Comparison of ENCODE assay signal across 23 mouse cellular contexts in the genomic region with DNA sequence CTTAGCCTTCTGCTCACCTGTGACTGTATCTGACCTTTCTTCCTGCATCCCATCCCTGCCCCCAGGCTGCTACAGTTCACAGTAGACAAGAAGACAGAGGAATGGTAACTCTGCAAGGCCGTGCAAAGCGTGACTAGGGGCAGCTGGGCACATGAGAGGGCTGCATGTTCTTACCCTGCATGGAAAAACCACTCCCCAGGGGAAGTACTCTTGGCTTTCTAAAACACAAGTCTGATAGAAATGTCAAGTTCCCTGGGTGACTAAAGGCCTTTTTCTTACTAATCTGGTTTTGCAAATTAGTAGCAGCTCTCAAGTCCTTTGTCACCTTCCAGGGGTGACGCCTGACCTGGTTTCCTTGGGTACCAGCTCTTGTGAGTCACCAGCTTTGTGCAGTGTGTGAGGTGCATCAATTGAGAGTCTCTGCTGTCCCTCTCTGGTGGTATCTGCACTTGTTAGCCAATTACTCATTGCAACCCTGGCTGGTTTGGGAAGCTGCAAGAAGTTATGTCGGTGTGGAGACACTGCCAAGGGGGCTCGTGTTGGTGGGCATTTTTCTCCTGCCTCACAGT.
DNase-seq lines count a peak whose midpoint lies in the region; ATAC-seq and TF ChIP-seq lines count a peak whose summit lies in the region.
"Had no signal": no experiment of that assay in that cellular context is flagged by ENCODE, and none has a peak within 500 bp of the region (broad histone marks: within the 10 kb centered on the region; RNA-seq: fewer than 3 reads in every experiment).

No protein-coding gene starts in this region.

- ATAC-seq in hindbrain, embryonic 13.5 days (ENCODE audit: low FRiP score): no peak
- no peak for ATAC-seq in hindbrain, embryonic 14.5 days (ENCODE audit: low FRiP score)
- no peak for ATAC-seq in midbrain, embryonic 11.5 days (ENCODE audit: low FRiP score)
- no peak for ATAC-seq in midbrain, embryonic 14.5 days (ENCODE audit: low FRiP score, low TSS enrichment)
- ATAC-seq in stomach, embryonic 15.5 days (ENCODE audit: insufficient read depth, low FRiP score, low read depth): no peak
- ATAC-seq in stomach, postnatal 0 days (ENCODE audit: low FRiP score, low TSS enrichment): peak; percentile 29; the same call in 1 of the 2 replicates
- ATAC-seq: CD4-positive, CD25-positive, alpha-beta regulatory T cell, adult 4 months; forebrain, embryonic 15.5 days had no signal

- no peak for DNase-seq in hindbrain, embryonic 14.5 days (ENCODE audit: low spot score)
- peak; percentile 74 for DNase-seq in midbrain, embryonic 11.5 days (ENCODE audit: low spot score, missing footprints)
- no peak for DNase-seq in midbrain, embryonic 14.5 days
- DNase-seq in stomach, postnatal 0 days (ENCODE audit: low spot score): no peak
- no peak for DNase-seq in frontal cortex, adult 2 months (ENCODE audit: extremely low spot score in 1 of 2, low spot score in 1 of 2)
- DNase-seq: adrenal gland, adult 2 months; adrenal gland, postnatal 14 days; cerebellum, adult 11-12 months; cerebellum, adult 9-11 months; cerebellum, postnatal 25 days; gastrocnemius, postnatal 10 days; gastrocnemius, postnatal 36 days; heart, adult 2 months; heart, postnatal 14 days; heart, postnatal 4 days had no signal

- H3K4me1 ChIP-seq in hindbrain, embryonic 13.5 days (replicated peaks): peaks cover 65% of the 10 kb centered on the region
- H3K4me1 ChIP-seq in hindbrain, embryonic 14.5 days (replicated peaks; ENCODE audit: control insufficient read depth, insufficient read depth, low read length): peaks cover 36% of the 10 kb centered on the region
- H3K4me1 ChIP-seq in midbrain, embryonic 11.5 days (ENCODE audit: control insufficient read depth, insufficient read depth, low read length): peaks cover 30% of the 10 kb centered on the region
- H3K4me1 ChIP-seq in midbrain, embryonic 14.5 days (ENCODE audit: control insufficient read depth, insufficient read depth, low read length): peaks cover 35% of the 10 kb centered on the region
- H3K4me1 ChIP-seq in stomach, embryonic 15.5 days: no peaks in the 10 kb centered on the region
- H3K4me1 ChIP-seq in stomach, postnatal 0 days (replicated peaks; ENCODE audit: control insufficient read depth, insufficient read depth): no peaks in the 10 kb centered on the region

- WGBS in hindbrain, embryonic 13.5 days: 86% methylated on average over 5 of the region's 5 CpGs
- WGBS in hindbrain, embryonic 14.5 days: 72% methylated on average over 5 of the region's 5 CpGs
- 79% methylated on average over 5 of the region's 5 CpGs for WGBS in midbrain, embryonic 11.5 days
- 73% methylated on average over 5 of the region's 5 CpGs for WGBS in midbrain, embryonic 14.5 days
- 79% methylated on average over 5 of the region's 5 CpGs for WGBS in stomach, embryonic 15.5 days
- 73% methylated on average over 5 of the region's 5 CpGs for WGBS in stomach, postnatal 0 days

- TF ChIP-seq CTCF in stomach, postnatal 0 days (IDR thresholded peaks at IDR 0.05; ENCODE audit: low read depth): no peak

- no peak overlapping the region for H3K4me2 ChIP-seq in hindbrain, embryonic 13.5 days
- no peak overlapping the region for H3K4me2 ChIP-seq in hindbrain, embryonic 14.5 days (replicated peaks)
- H3K4me2 ChIP-seq in midbrain, embryonic 11.5 days: no peak overlapping the region
- H3K4me2 ChIP-seq in midbrain, embryonic 14.5 days (ENCODE audit: low read length): no peak overlapping the region
- H3K4me2 ChIP-seq in stomach, embryonic 15.5 days: no peak overlapping the region
- H3K4me2 ChIP-seq in stomach, postnatal 0 days (replicated peaks; ENCODE audit: low read depth): no peak overlapping the region
- H3K4me2 ChIP-seq: embryonic facial prominence, embryonic 12.5 days; embryonic facial prominence, embryonic 15.5 days; forebrain, embryonic 15.5 days; heart, embryonic 13.5 days had no signal

- TF ChIP-seq EP300 in stomach, postnatal 0 days (optimal IDR thresholded peaks at IDR 0.05): peak; percentile 64

- H3K9ac ChIP-seq in hindbrain, embryonic 13.5 days: no peak overlapping the region
- no peak overlapping the region for H3K9ac ChIP-seq in hindbrain, embryonic 14.5 days
- H3K9ac ChIP-seq in midbrain, embryonic 11.5 days (ENCODE audit: low read length): no peak overlapping the region
- H3K9ac ChIP-seq in midbrain, embryonic 14.5 days (replicated peaks; ENCODE audit: low read length): no peak overlapping the region
- H3K9ac ChIP-seq in stomach, embryonic 15.5 days: no peak overlapping the region
- no peak overlapping the region for H3K9ac ChIP-seq in stomach, postnatal 0 days (ENCODE audit: low read length)
- H3K9ac ChIP-seq: embryonic facial prominence, embryonic 12.5 days; embryonic facial prominence, embryonic 15.5 days; forebrain, embryonic 15.5 days had no signal

- no peaks in the 10 kb centered on the region for H3K9me3 ChIP-seq in hindbrain, embryonic 13.5 days
- no peaks in the 10 kb centered on the region for H3K9me3 ChIP-seq in hindbrain, embryonic 14.5 days (ENCODE audit: control insufficient read depth, low read length)
- H3K9me3 ChIP-seq in midbrain, embryonic 11.5 days (ENCODE audit: control insufficient read depth, low read length): no peaks in the 10 kb centered on the region
- H3K9me3 ChIP-seq in midbrain, embryonic 14.5 days (ENCODE audit: control insufficient read depth, low read length): no peaks in the 10 kb centered on the region
- H3K9me3 ChIP-seq in stomach, embryonic 15.5 days: no peaks in the 10 kb centered on the region
- H3K9me3 ChIP-seq in stomach, postnatal 0 days (ENCODE audit: control insufficient read depth, low read length): no peaks in the 10 kb centered on the region
- H3K9me3 ChIP-seq: embryonic facial prominence, embryonic 12.5 days; embryonic facial prominence, embryonic 15.5 days; forebrain, embryonic 15.5 days; heart, embryonic 10.5 days; heart, embryonic 13.5 days had no signal

- no peak overlapping the region for H3K4me3 ChIP-seq in hindbrain, embryonic 13.5 days
- H3K4me3 ChIP-seq in hindbrain, embryonic 14.5 days (replicated peaks; ENCODE audit: low read length): no peak overlapping the region
- no peak overlapping the region for H3K4me3 ChIP-seq in midbrain, embryonic 11.5 days (ENCODE audit: low read depth, low read length)
- no peak overlapping the region for H3K4me3 ChIP-seq in midbrain, embryonic 14.5 days (replicated peaks; ENCODE audit: low read depth, low read length)
- no peak overlapping the region for H3K4me3 ChIP-seq in stomach, embryonic 15.5 days (replicated peaks)
- no peak overlapping the region for H3K4me3 ChIP-seq in stomach, postnatal 0 days (ENCODE audit: low read depth, low read length)
- H3K4me3 ChIP-seq: embryonic facial prominence, embryonic 12.5 days; embryonic facial prominence, embryonic 15.5 days; forebrain, embryonic 15.5 days; heart, adult 2 months; heart, embryonic 10.5 days; heart, embryonic 13.5 days had no signal

- peaks cover 59% of the 10 kb centered on the region for H3K27me3 ChIP-seq in hindbrain, embryonic 13.5 days
- H3K27me3 ChIP-seq in hindbrain, embryonic 14.5 days (ENCODE audit: control insufficient read depth, insufficient read depth, low read length): no peaks in the 10 kb centered on the region
- no peaks in the 10 kb centered on the region for H3K27me3 ChIP-seq in midbrain, embryonic 11.5 days (ENCODE audit: control insufficient read depth, insufficient read depth, low read length)
- H3K27me3 ChIP-seq in midbrain, embryonic 14.5 days (ENCODE audit: control insufficient read depth, insufficient read depth, low read length): no peaks in the 10 kb centered on the region; the same call in 1 of the 2 replicates
- no peaks in the 10 kb centered on the region for H3K27me3 ChIP-seq in stomach, embryonic 15.5 days (replicated peaks)
- H3K27me3 ChIP-seq in stomach, postnatal 0 days (ENCODE audit: control insufficient read depth, insufficient read depth, low read length): no peaks in the 10 kb centered on the region
- H3K27me3 ChIP-seq: embryonic facial prominence, embryonic 12.5 days; embryonic facial prominence, embryonic 15.5 days; heart, embryonic 13.5 days had no signal

- H3K27ac ChIP-seq in hindbrain, embryonic 13.5 days: 0 out of 2 replicates have a peak overlapping the region, but pooled peaks have one; percentile 9
- H3K27ac ChIP-seq in hindbrain, embryonic 14.5 days: no peak overlapping the region
- no peak overlapping the region for H3K27ac ChIP-seq in midbrain, embryonic 11.5 days (ENCODE audit: low read depth, low read length)
- H3K27ac ChIP-seq in midbrain, embryonic 14.5 days (replicated peaks; ENCODE audit: low read depth, low read length): no peak overlapping the region
- 0 out of 2 replicates have a peak overlapping the region, but pooled peaks have one; percentile 4 for H3K27ac ChIP-seq in stomach, embryonic 15.5 days
- H3K27ac ChIP-seq in stomach, postnatal 0 days (replicated peaks): peak overlapping the region; percentile 56; the same call in 1 of the 2 replicates
- H3K27ac ChIP-seq: embryonic facial prominence, embryonic 12.5 days; embryonic facial prominence, embryonic 15.5 days; forebrain, embryonic 15.5 days; heart, adult 2 months had no signal

- H3K36me3 ChIP-seq in hindbrain, embryonic 13.5 days: peaks cover 19% of the 10 kb centered on the region
- H3K36me3 ChIP-seq in hindbrain, embryonic 14.5 days (replicated peaks; ENCODE audit: control insufficient read depth, insufficient read depth): peaks cover 12% of the 10 kb centered on the region
- H3K36me3 ChIP-seq in midbrain, embryonic 11.5 days (ENCODE audit: control insufficient read depth, insufficient read depth, low read length): no peaks in the 10 kb centered on the region
- H3K36me3 ChIP-seq in midbrain, embryonic 14.5 days (ENCODE audit: control insufficient read depth, insufficient read depth, low read length): peaks cover 12% of the 10 kb centered on the region
- no peaks in the 10 kb centered on the region for H3K36me3 ChIP-seq in stomach, embryonic 15.5 days
- H3K36me3 ChIP-seq in stomach, postnatal 0 days (ENCODE audit: control insufficient read depth, insufficient read depth, low read length): no peaks in the 10 kb centered on the region
- H3K36me3 ChIP-seq: embryonic facial prominence, embryonic 12.5 days had no signal

Comparison
In these comparisons a context has a peak if more than half of its experiments do, and no peak if none do; other contexts are left out.
1. H3K27ac ChIP-seq: peak in hindbrain, embryonic 13.5 days (single experiment), stomach, embryonic 15.5 days (single experiment) and stomach, postnatal 0 days (single experiment); none in hindbrain, embryonic 14.5 days (single experiment), midbrain, embryonic 11.5 days (single experiment) and midbrain, embryonic 14.5 days (single experiment).